Mouse (Mus musculus) hindbrain, embryonic 10.5 days (tissue): ENCODE results near the gene Prkx. TPM values are rescaled to one million over a fixed set of nuclear protein-coding genes. Genes with fewer than 3 reads are reported as not detected.

Experiments
- DNase-seq: peaks from one replicate; pipeline ENCODE4 v3.0.0-alpha.2; 2017; ENCODE audit warnings: low spot score
- H3K27ac ChIP-seq: fragments of 300-500 bp; sonication (generic); 2 replicates; pipeline ENCODE4 v1.5.1; 2016; ENCODE audit warnings: mild to moderate bottlenecking, moderate library complexity
- H3K27me3 ChIP-seq: fragments of 300-500 bp; sonication (generic); 2 replicates; pipeline ENCODE4 v1.6.1; 2016; ENCODE audit warnings: mild to moderate bottlenecking; ENCODE audit not compliant: poor library complexity, insufficient read depth, severe bottlenecking
- H3K36me3 ChIP-seq: fragments of 300-500 bp; sonication (generic); 2 replicates; pipeline ENCODE4 v1.6.1; 2016; ENCODE audit warnings: mild to moderate bottlenecking, moderate library complexity
- H3K4me1 ChIP-seq: fragments of 300-500 bp; sonication (generic); replicated peaks from 2 replicates; pipeline ENCODE4 v1.6.1; 2016; ENCODE audit warnings: mild to moderate bottlenecking
- H3K4me3 ChIP-seq: fragments of 300-500 bp; sonication (generic); 2 replicates; pipeline ENCODE4 v1.5.1; 2016; ENCODE audit warnings: mild to moderate bottlenecking, moderate library complexity
- H3K9me3 ChIP-seq: fragments of 300-500 bp; sonication (generic); 2 replicates; pipeline ENCODE4 v1.6.1; 2016; ENCODE audit warnings: mild to moderate bottlenecking, moderate library complexity
- WGBS: fragments of 180-500 bp; shearing (Covaris S2); methylation state at CpG from one replicate; pipeline ENCODE4 v1.1.7; 2016; 5-methylcytosine and 5-hydroxymethylcytosine counted together
- polyA plus RNA-seq: library from polyadenylated mRNA; unstranded; fragments of >200 nt; fragmentation: Nextera tagmentation; extraction: Ambion mirVana; gene quantifications from 2 replicates; pipeline ENCODE4 v1.2.1, GENCODE M21; 2016

Gene Prkx
- polyA plus RNA-seq, result 14.4 and 15.4 TPM in 2 replicates

GRCm38 (mm10) chrX:77796238-77796835, at the start of gene Prkx:
TSS of gene Prkx (minus strand) at chrX:77796278.
- DNase-seq, result no peak
- Histone ChIP-seq H3K27ac (peak within 1 kb of the TSS; percentile 85), H3K4me1 (peaks cover 4% of the 10 kb centered on the region; the same call in 1 of the 2 replicates), H3K9me3 (no peaks in the 10 kb centered on the region; the same call in 1 of the 2 replicates), H3K4me3 (peak within 1 kb of the TSS; percentile 65), H3K27me3 (no peaks in the 10 kb centered on the region), H3K36me3 (no peaks in the 10 kb centered on the region)
- WGBS, result 28% methylated on average over 18 of the region's 19 CpGs

GRCm38 (mm10) chrX:77812031-77812430, 16.0 kb upstream of the Prkx start:
- WGBS, result 58% methylated on average over 6 of the region's 6 CpGs
- no peak overlapping the region for H3K27ac ChIP-seq
- no peak for DNase-seq

GRCm38 (mm10) chrX:77810608-77811206, 14.6 kb upstream of the Prkx start:
- H3K4me1 ChIP-seq, result no peaks in the 10 kb centered on the region
- peak; percentile 65 for DNase-seq
- H3K9me3 ChIP-seq, result no peaks in the 10 kb centered on the region
- H3K4me3 ChIP-seq, result peak overlapping the region; percentile 43
- no peaks in the 10 kb centered on the region for H3K36me3 ChIP-seq
- no peaks in the 10 kb centered on the region for H3K27me3 ChIP-seq
- H3K27ac ChIP-seq, result peak overlapping the region; percentile 56
- WGBS, result 28% methylated on average over 17 of the region's 17 CpGs

More at GRCm38 (mm10) chrX:77812031-77812430, 16.0 kb upstream of the Prkx start:
- Histone ChIP-seq H3K36me3 (no peaks in the 10 kb centered on the region), H3K27me3 (no peaks in the 10 kb centered on the region), H3K4me3 (no peak overlapping the region), H3K9me3 (no peaks in the 10 kb centered on the region), H3K4me1 (no peaks in the 10 kb centered on the region)

GRCm38 (mm10) chrX:77808602-77809001, 12.5 kb upstream of the Prkx start:
- H3K9me3 ChIP-seq, result no peaks in the 10 kb centered on the region
- no peak overlapping the region for H3K27ac ChIP-seq
- no peaks in the 10 kb centered on the region for H3K36me3 ChIP-seq
- 15% methylated on average over 2 of the region's 2 CpGs for WGBS
- no peaks in the 10 kb centered on the region for H3K4me1 ChIP-seq
- DNase-seq, result peak; percentile 6
- no peak overlapping the region for H3K4me3 ChIP-seq
- no peaks in the 10 kb centered on the region for H3K27me3 ChIP-seq

GRCm38 (mm10) chrX:77802293-77802692, 6.2 kb upstream of the Prkx start:
- H3K4me1 ChIP-seq, result no peaks in the 10 kb centered on the region
- H3K9me3 ChIP-seq, result no peaks in the 10 kb centered on the region
- no peak for DNase-seq
- WGBS, result 85% methylated on average over 2 of the region's 2 CpGs
- no peak overlapping the region for H3K4me3 ChIP-seq
- no peaks in the 10 kb centered on the region for H3K27me3 ChIP-seq
- H3K27ac ChIP-seq, result no peak overlapping the region
- no peaks in the 10 kb centered on the region for H3K36me3 ChIP-seq

- whole genome bisulfite sequencing, result 68% methylated on average over 1 of the region's 1 CpGs
Observed at GRCm38 (mm10) chrX:77801543-77801942, 5.5 kb upstream of the Prkx start.

GRCm38 (mm10) chrX:77799554-77799953, 3.5 kb upstream of the Prkx start:
- Histone ChIP-seq H3K4me3 (no peak overlapping the region), H3K4me1 (no peaks in the 10 kb centered on the region), H3K27me3 (no peaks in the 10 kb centered on the region), H3K9me3 (no peaks in the 10 kb centered on the region; the same call in 1 of the 2 replicates), H3K36me3 (no peaks in the 10 kb centered on the region), H3K27ac (no peak overlapping the region)
- 77% methylated on average over 3 of the region's 3 CpGs for WGBS
- DNase-seq, result no peak

More at GRCm38 (mm10) chrX:77801543-77801942, 5.5 kb upstream of the Prkx start:
- Histone ChIP-seq H3K27ac (no peak overlapping the region), H3K4me1 (no peaks in the 10 kb centered on the region), H3K4me3 (no peak overlapping the region), H3K36me3 (no peaks in the 10 kb centered on the region), H3K9me3 (no peaks in the 10 kb centered on the region), H3K27me3 (no peaks in the 10 kb centered on the region)
- no peak for DNase-seq

GRCm38 (mm10) chrX:77797801-77798200, 1.7 kb upstream of the Prkx start:
- H3K4me1 ChIP-seq, result peaks cover 4% of the 10 kb centered on the region; the same call in 1 of the 2 replicates
- no peaks in the 10 kb centered on the region for H3K36me3 ChIP-seq

GRCm38 (mm10) chrX:77796916-77797315, 838 bp upstream of the Prkx start:
- 76% methylated on average over 1 of the region's 1 CpGs for WGBS
- Histone ChIP-seq H3K36me3 (no peaks in the 10 kb centered on the region), H3K4me1 (peaks cover 4% of the 10 kb centered on the region; the same call in 1 of the 2 replicates), H3K9me3 (no peaks in the 10 kb centered on the region; the same call in 1 of the 2 replicates), H3K27ac (no peak overlapping the region), H3K4me3 (peak overlapping the region; percentile 65; the same call in 1 of the 2 replicates), H3K27me3 (no peaks in the 10 kb centered on the region)
- DNase-seq, result no peak

More at GRCm38 (mm10) chrX:77797801-77798200, 1.7 kb upstream of the Prkx start:
- H3K27ac ChIP-seq, result no peak overlapping the region
- H3K27me3 ChIP-seq, result no peaks in the 10 kb centered on the region
- no peak overlapping the region for H3K4me3 ChIP-seq
- no peak for DNase-seq
- no peaks in the 10 kb centered on the region; the same call in 1 of the 2 replicates for H3K9me3 ChIP-seq

GRCm38 (mm10) chrX:77795858-77796174, 262 bp downstream of the Prkx start:
- Histone ChIP-seq H3K27ac (peak overlapping the region; percentile 85), H3K4me3 (peak overlapping the region; percentile 65), H3K27me3 (no peaks in the 10 kb centered on the region), H3K4me1 (peaks cover 4% of the 10 kb centered on the region; the same call in 1 of the 2 replicates), H3K9me3 (no peaks in the 10 kb centered on the region; the same call in 1 of the 2 replicates), H3K36me3 (no peaks in the 10 kb centered on the region)
- DNase-seq, result peak; percentile 84
- WGBS, result 21% methylated on average over 30 of the region's 30 CpGs

- Histone ChIP-seq H3K27ac (peak overlapping the region; percentile 85), H3K27me3 (no peaks in the 10 kb centered on the region), H3K4me3 (peak overlapping the region; percentile 65), H3K36me3 (no peaks in the 10 kb centered on the region), H3K4me1 (peaks cover 4% of the 10 kb centered on the region; the same call in 1 of the 2 replicates), H3K9me3 (no peaks in the 10 kb centered on the region; the same call in 1 of the 2 replicates)
- 22% methylated on average over 61 of the region's 61 CpGs for WGBS
- peak; percentile 3 for DNase-seq
Observed at GRCm38 (mm10) chrX:77794962-77795857, 868 bp downstream of the Prkx start.

GRCm38 (mm10) chrX:77788675-77789074, 7.4 kb downstream of the Prkx start:
- H3K27me3 ChIP-seq, result no peaks in the 10 kb centered on the region
- no peak for DNase-seq
- no peaks in the 10 kb centered on the region for H3K4me1 ChIP-seq
- H3K27ac ChIP-seq, result no peak overlapping the region
- 95% methylated on average over 3 of the region's 3 CpGs for WGBS
- H3K36me3 ChIP-seq, result peaks cover 14% of the 10 kb centered on the region; the same call in 1 of the 2 replicates
- no peaks in the 10 kb centered on the region for H3K9me3 ChIP-seq
- H3K4me3 ChIP-seq, result no peak overlapping the region
